Mouse (Mus musculus): ENCODE measurements at regions not wholly inside any gene's neighbourhood (a gene's known extent, or its start where the extent isn't known, plus 50 kb on each side); places are given as distances from the start of the nearest gene placed in this dataset.

DNA sequence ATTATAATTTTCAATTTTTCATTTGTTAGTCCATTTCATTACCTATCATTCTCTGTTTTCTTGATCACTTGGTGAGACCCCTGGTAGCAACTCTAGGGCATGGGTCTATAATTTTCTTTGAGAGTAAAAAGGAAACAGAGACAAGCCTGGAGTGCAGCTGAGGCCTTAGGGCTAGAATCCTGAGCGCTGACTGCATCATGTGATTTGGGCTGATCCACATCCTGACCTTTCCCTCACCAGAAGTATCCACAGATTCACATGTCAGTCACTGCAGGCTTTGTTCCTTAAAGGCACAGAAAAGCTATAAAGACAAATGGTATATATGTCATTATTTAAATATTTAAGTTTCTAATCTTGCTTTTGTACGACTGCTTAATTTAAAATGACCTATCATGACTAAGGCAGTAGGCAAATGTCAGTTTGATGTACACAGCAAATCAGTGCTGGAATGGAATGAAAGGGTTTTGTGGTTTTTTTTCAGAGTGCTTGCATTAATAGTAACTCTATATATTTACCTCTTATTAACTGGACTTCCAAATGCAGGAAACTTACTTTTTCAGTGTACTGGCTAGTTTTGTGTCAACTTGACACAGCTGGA is 51.4 kb upstream of the Ugp2 start:
- H3K9ac ChIP-seq, result no peak overlapping the region
- no peak overlapping the region for H3K4me2 ChIP-seq
- H3K4me1 ChIP-seq, result no peaks in the 10 kb centered on the region
- no peaks in the 10 kb centered on the region for H3K9me3 ChIP-seq
- H3K36me3 ChIP-seq (replicated peaks), result no peaks in the 10 kb centered on the region
- H3K27me3 ChIP-seq (replicated peaks), result no peaks in the 10 kb centered on the region
- no peak overlapping the region for H3K4me3 ChIP-seq
- 78% methylated on average over 2 of the region's 2 CpGs for WGBS
- H3K27ac ChIP-seq, result no peak overlapping the region
- no peak for ATAC-seq (replicated peaks)
